Mouse (Mus musculus): Measurements from ENCODE around the gene Large1. TPM values are rescaled to one million over a fixed set of nuclear protein-coding genes. Genes with fewer than 3 reads are reported as not detected.

Gene Large1
- polyA plus RNA-seq, 1 experiment from 2014 or later = 7.1 TPM

GRCm38 (mm10) chr8:72766777-72767176 lies 586.6 kb downstream of the Large1 start:
- Histone ChIP-seq H3K4me1 (no peaks in the 10 kb centered on the region), H3K4me2 (replicated peaks) (no peak overlapping the region), H3K4me3 (replicated peaks) (no peak overlapping the region), H3K27ac (replicated peaks) (no peak overlapping the region), H3K27me3 (no peaks in the 10 kb centered on the region), H3K9me3 (replicated peaks) (no peaks in the 10 kb centered on the region), H3K36me3 (no peaks in the 10 kb centered on the region), H3K9ac (no peak overlapping the region)
- 24% methylated on average over 7 of the region's 7 CpGs for WGBS
- ATAC-seq (ENCODE audit: insufficient number of reproducible peaks, low FRiP score, low TSS enrichment, low read depth) = no peak

GRCm38 (mm10) chr8:72765696-72766095 lies 587.6 kb downstream of the Large1 start:
- WGBS = 75% methylated on average over 4 of the region's 4 CpGs
- no peak; the same call in 1 of the 2 replicates for ATAC-seq (ENCODE audit: insufficient number of reproducible peaks, low FRiP score, low TSS enrichment, low read depth)
- H3K27ac ChIP-seq (replicated peaks) = no peak overlapping the region
- H3K4me3 ChIP-seq (replicated peaks) = no peak overlapping the region
- H3K36me3 ChIP-seq = no peaks in the 10 kb centered on the region
- no peaks in the 10 kb centered on the region for H3K9me3 ChIP-seq (replicated peaks)
- no peak overlapping the region for H3K9ac ChIP-seq
- no peak overlapping the region for H3K4me2 ChIP-seq (replicated peaks)
- no peaks in the 10 kb centered on the region for H3K27me3 ChIP-seq
- H3K4me1 ChIP-seq = no peaks in the 10 kb centered on the region

Small RNA genes lying within 50 kb of the gene (microRNA-seq; reads per million reads assigned to microRNA genes)
- 1.0 reads per million for gene Mir28b (ENCODE audit: borderline number of aligned reads)

Data from embryonic facial prominence, embryonic 15.5 days (tissue).